Mouse (Mus musculus): ENCODE data around the gene Syvn1. TPM values are rescaled to one million over a fixed set of nuclear protein-coding genes. Genes with fewer than 3 reads are reported as not detected.

Syvn1 gene
- polyA plus RNA-seq, 1 experiment from 2014 or later: 34.9 TPM

GRCm38 (mm10) chr19:6068951-6069350, 22.6 kb downstream of the Syvn1 start:
- Histone ChIP-seq H3K9me3 (ENCODE audit: control insufficient read depth, low read length) (no peaks in the 10 kb centered on the region), H3K27ac (replicated peaks; ENCODE audit: low read depth, low read length) (no peak overlapping the region), H3K4me2 (ENCODE audit: low read depth, low read length) (no peak overlapping the region), H3K27me3 (replicated peaks; ENCODE audit: control insufficient read depth, insufficient read depth, low read length) (no peaks in the 10 kb centered on the region), H3K4me1 (ENCODE audit: control insufficient read depth, insufficient read depth, low read length) (peaks cover 12% of the 10 kb centered on the region; the same call in 1 of the 2 replicates), H3K36me3 (ENCODE audit: control insufficient read depth, insufficient read depth, low read length) (peaks cover 47% of the 10 kb centered on the region), H3K9ac (ENCODE audit: low read depth, low read length) (no peak overlapping the region), H3K4me3 (ENCODE audit: low read depth, low read length) (no peak overlapping the region)
- ATAC-seq (ENCODE audit: low read depth) (no peak), DNase-seq (ENCODE audit: low spot score) (no peak)
- 71% methylated on average over 4 of the region's 4 CpGs for WGBS

- no peaks in the 10 kb centered on the region for H3K27me3 ChIP-seq (replicated peaks; ENCODE audit: control insufficient read depth, insufficient read depth, low read length)
- H3K27ac ChIP-seq (replicated peaks; ENCODE audit: low read depth, low read length): no peak overlapping the region
- peaks cover 51% of the 10 kb centered on the region for H3K36me3 ChIP-seq (ENCODE audit: control insufficient read depth, insufficient read depth, low read length)
- no peak overlapping the region for H3K4me2 ChIP-seq (ENCODE audit: low read depth, low read length)
- WGBS: 93% methylated on average over 9 of the region's 10 CpGs
- DNase-seq (ENCODE audit: low spot score) (no peak), ATAC-seq (ENCODE audit: low read depth) (no peak)
- peaks cover 12% of the 10 kb centered on the region; the same call in 1 of the 2 replicates for H3K4me1 ChIP-seq (ENCODE audit: control insufficient read depth, insufficient read depth, low read length)
- no peaks in the 10 kb centered on the region for H3K9me3 ChIP-seq (ENCODE audit: control insufficient read depth, low read length)
- H3K9ac ChIP-seq (ENCODE audit: low read depth, low read length): no peak overlapping the region
- H3K4me3 ChIP-seq (ENCODE audit: low read depth, low read length): no peak overlapping the region
Observed at GRCm38 (mm10) chr19:6069851-6070250, 23.5 kb downstream of the Syvn1 start.

GRCm38 (mm10) chr19:6070571-6071250, 24.3 kb downstream of the Syvn1 start:
- 87% methylated on average over 28 of the region's 31 CpGs for WGBS
- peaks cover 51% of the 10 kb centered on the region for H3K36me3 ChIP-seq (ENCODE audit: control insufficient read depth, insufficient read depth, low read length)

GRCm38 (mm10) chr19:6071261-6071660, 24.9 kb downstream of the Syvn1 start:
- Histone ChIP-seq H3K27me3 (replicated peaks; ENCODE audit: control insufficient read depth, insufficient read depth, low read length) (no peaks in the 10 kb centered on the region), H3K4me1 (ENCODE audit: control insufficient read depth, insufficient read depth, low read length) (peaks cover 17% of the 10 kb centered on the region; the same call in 1 of the 2 replicates), H3K36me3 (ENCODE audit: control insufficient read depth, insufficient read depth, low read length) (peaks cover 51% of the 10 kb centered on the region), H3K9me3 (ENCODE audit: control insufficient read depth, low read length) (no peaks in the 10 kb centered on the region), H3K4me2 (ENCODE audit: low read depth, low read length) (no peak overlapping the region), H3K9ac (ENCODE audit: low read depth, low read length) (no peak overlapping the region), H3K4me3 (ENCODE audit: low read depth, low read length) (no peak overlapping the region), H3K27ac (replicated peaks; ENCODE audit: low read depth, low read length) (no peak overlapping the region)
- WGBS: 94% methylated on average over 19 of the region's 19 CpGs
- ATAC-seq (ENCODE audit: low read depth): no peak
- no peak for DNase-seq (ENCODE audit: low spot score)

More at GRCm38 (mm10) chr19:6070571-6071250, 24.3 kb downstream of the Syvn1 start:
- Histone ChIP-seq H3K4me2 (ENCODE audit: low read depth, low read length) (no peak overlapping the region), H3K27ac (replicated peaks; ENCODE audit: low read depth, low read length) (no peak overlapping the region), H3K4me1 (ENCODE audit: control insufficient read depth, insufficient read depth, low read length) (peaks cover 12% of the 10 kb centered on the region; the same call in 1 of the 2 replicates), H3K9ac (ENCODE audit: low read depth, low read length) (no peak overlapping the region), H3K9me3 (ENCODE audit: control insufficient read depth, low read length) (no peaks in the 10 kb centered on the region), H3K4me3 (ENCODE audit: low read depth, low read length) (no peak overlapping the region), H3K27me3 (replicated peaks; ENCODE audit: control insufficient read depth, insufficient read depth, low read length) (no peaks in the 10 kb centered on the region)
- DNase-seq (ENCODE audit: low spot score) (no peak), ATAC-seq (ENCODE audit: low read depth) (no peak)

GRCm38 (mm10) chr19:6073889-6074288, 27.5 kb downstream of the Syvn1 start:
- Histone ChIP-seq H3K4me3 (ENCODE audit: low read depth, low read length) (no peak overlapping the region), H3K4me2 (ENCODE audit: low read depth, low read length) (no peak overlapping the region), H3K27ac (replicated peaks; ENCODE audit: low read depth, low read length) (no peak overlapping the region), H3K9ac (ENCODE audit: low read depth, low read length) (no peak overlapping the region), H3K27me3 (replicated peaks; ENCODE audit: control insufficient read depth, insufficient read depth, low read length) (no peaks in the 10 kb centered on the region), H3K9me3 (ENCODE audit: control insufficient read depth, low read length) (no peaks in the 10 kb centered on the region), H3K4me1 (ENCODE audit: control insufficient read depth, insufficient read depth, low read length) (peaks cover 7% of the 10 kb centered on the region; the same call in 1 of the 2 replicates), H3K36me3 (ENCODE audit: control insufficient read depth, insufficient read depth, low read length) (peaks cover 47% of the 10 kb centered on the region)
- WGBS: 92% methylated on average over 5 of the region's 5 CpGs
- DNase-seq (ENCODE audit: low spot score): no peak
- no peak for ATAC-seq (ENCODE audit: low read depth)

GRCm38 (mm10) chr19:6076564-6077393, 30.4 kb downstream of the Syvn1 start, which contains the start of gene Vps51:
Vps51 (minus strand) TSS chr19:6077231.
- Histone ChIP-seq H3K27ac (replicated peaks; ENCODE audit: low read depth, low read length) (peak within 1 kb of the TSS; percentile 84), H3K36me3 (ENCODE audit: control insufficient read depth, insufficient read depth, low read length) (peaks cover 40% of the 10 kb centered on the region), H3K4me2 (ENCODE audit: low read depth, low read length) (peak within 1 kb of the TSS; percentile 70), H3K4me1 (ENCODE audit: control insufficient read depth, insufficient read depth, low read length) (peaks cover 7% of the 10 kb centered on the region; the same call in 1 of the 2 replicates), H3K27me3 (replicated peaks; ENCODE audit: control insufficient read depth, insufficient read depth, low read length) (no peaks in the 10 kb centered on the region), H3K9ac (ENCODE audit: low read depth, low read length) (peak within 1 kb of the TSS; percentile 73), H3K9me3 (ENCODE audit: control insufficient read depth, low read length) (no peaks in the 10 kb centered on the region), H3K4me3 (ENCODE audit: low read depth, low read length) (peak within 1 kb of the TSS; percentile 58)
- WGBS: under 1% methylated on average over 33 of the region's 33 CpGs
- peak; percentile 96 for DNase-seq (ENCODE audit: low spot score)
- peak; percentile 94 for ATAC-seq (ENCODE audit: low read depth)

GRCm38 (mm10) chr19:6079983-6080480, 33.7 kb downstream of the Syvn1 start, which contains the start of gene Tmem262:
Tmem262 (plus strand) TSS chr19:6080033.
- H3K9ac ChIP-seq (ENCODE audit: low read depth, low read length): no peak within 1 kb of the TSS
- no peak for DNase-seq (ENCODE audit: low spot score)
- H3K4me2 ChIP-seq (ENCODE audit: low read depth, low read length): no peak within 1 kb of the TSS
- H3K36me3 ChIP-seq (ENCODE audit: control insufficient read depth, insufficient read depth, low read length): peaks cover 28% of the 10 kb centered on the region
- no peak within 1 kb of the TSS for H3K4me3 ChIP-seq (ENCODE audit: low read depth, low read length)
- H3K27ac ChIP-seq (replicated peaks; ENCODE audit: low read depth, low read length): no peak within 1 kb of the TSS
- H3K27me3 ChIP-seq (replicated peaks; ENCODE audit: control insufficient read depth, insufficient read depth, low read length): no peaks in the 10 kb centered on the region
- H3K4me1 ChIP-seq (ENCODE audit: control insufficient read depth, insufficient read depth, low read length): peaks cover 13% of the 10 kb centered on the region
- ATAC-seq (ENCODE audit: low read depth): no peak
- 94% methylated on average over 12 of the region's 12 CpGs for WGBS
- H3K9me3 ChIP-seq (ENCODE audit: control insufficient read depth, low read length): no peaks in the 10 kb centered on the region

GRCm38 (mm10) chr19:6082156-6082555, 35.8 kb downstream of the Syvn1 start, which contains the start of gene Gm28374:
Gm28374 (minus strand) TSS chr19:6082256.
- H3K27me3 ChIP-seq (replicated peaks; ENCODE audit: control insufficient read depth, insufficient read depth, low read length): no peaks in the 10 kb centered on the region
- peaks cover 6% of the 10 kb centered on the region for H3K4me1 ChIP-seq (ENCODE audit: control insufficient read depth, insufficient read depth, low read length)
- ATAC-seq (ENCODE audit: low read depth): no peak
- no peak within 1 kb of the TSS for H3K9ac ChIP-seq (ENCODE audit: low read depth, low read length)
- no peak for DNase-seq (ENCODE audit: low spot score)
- H3K36me3 ChIP-seq (ENCODE audit: control insufficient read depth, insufficient read depth, low read length): peaks cover 32% of the 10 kb centered on the region
- 89% methylated on average over 8 of the region's 9 CpGs for WGBS
- no peak within 1 kb of the TSS for H3K4me3 ChIP-seq (ENCODE audit: low read depth, low read length)
- no peak within 1 kb of the TSS for H3K27ac ChIP-seq (replicated peaks; ENCODE audit: low read depth, low read length)
- no peak within 1 kb of the TSS for H3K4me2 ChIP-seq (ENCODE audit: low read depth, low read length)
- no peaks in the 10 kb centered on the region for H3K9me3 ChIP-seq (ENCODE audit: control insufficient read depth, low read length)

Data from embryonic facial prominence, embryonic 14.5 days (tissue).